Mouse (Mus musculus): ENCODE results near the gene V1ra8.
"Not testable (repeated sequence)": the region's sequence is repeated elsewhere in the genome, so short reads cannot be mapped to it uniquely, and the experiment has no call there.

The V1ra8 gene

DNA sequence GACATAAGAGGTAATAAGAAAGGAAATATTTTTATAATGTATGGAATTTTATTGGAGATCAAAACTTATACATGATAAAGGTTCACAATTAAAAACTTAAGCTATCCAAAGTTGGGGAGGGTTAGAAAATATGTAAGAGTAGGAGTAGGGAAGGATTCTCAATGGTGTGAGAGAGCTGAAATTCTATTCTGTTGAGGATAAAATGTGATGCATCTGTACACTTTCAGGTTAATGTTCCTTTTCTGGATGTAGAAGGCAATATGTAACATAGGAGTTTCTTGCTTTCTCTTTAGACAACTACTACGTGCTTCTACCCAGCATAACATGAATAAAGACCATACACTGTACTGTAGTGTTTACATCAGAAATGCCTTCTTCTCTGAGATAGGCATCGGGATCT, at the start of gene V1ra8:
Gene V1ra8, plus strand, starts transcription at position 301 of the 400 bp plus-strand sequence.
- not testable (repeated sequence) for DNase-seq (ENCODE audit: low spot score in 2 of 2)

DNA sequence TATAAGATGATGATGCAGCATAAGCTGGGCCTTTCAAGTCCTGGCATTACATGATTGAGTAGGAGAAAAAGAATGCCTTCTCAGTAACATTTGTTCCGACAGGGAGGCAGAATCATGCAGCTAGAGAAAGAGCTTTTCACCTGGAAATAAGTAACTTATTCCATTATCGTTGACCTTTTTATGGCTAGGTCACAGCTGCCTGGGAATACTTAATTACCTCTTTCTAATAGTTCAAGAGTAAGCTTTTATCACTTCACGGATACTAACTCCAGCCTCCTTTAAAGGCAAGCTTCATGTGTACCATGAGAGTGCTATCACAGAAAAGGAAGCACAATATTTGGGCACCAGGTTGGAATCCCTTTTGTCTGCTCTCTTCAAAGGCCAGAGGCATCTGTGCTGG, 42.5 kb upstream of the V1ra8 start:
- no peak for DNase-seq (ENCODE audit: low spot score in 2 of 2)

DNA sequence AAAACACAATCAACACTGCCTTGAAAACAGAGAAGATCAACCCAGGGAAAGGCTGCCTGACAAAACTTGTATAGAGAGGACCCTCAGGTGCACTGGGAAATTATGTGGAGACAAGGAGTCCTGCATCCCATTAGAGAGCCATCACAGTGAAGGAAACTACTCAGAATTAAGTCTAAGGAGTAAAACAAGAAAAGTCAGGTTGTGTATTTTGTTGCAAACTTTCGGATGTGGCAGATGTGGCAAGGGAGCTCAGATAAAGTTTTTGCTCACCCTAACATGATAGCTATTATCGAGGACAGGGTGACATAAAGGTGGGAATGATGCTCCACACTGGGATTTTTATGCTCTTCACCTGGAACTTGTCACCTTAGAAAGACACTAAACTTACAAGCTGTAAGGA, 28.1 kb upstream of the V1ra8 start, which contains the start of gene Vmn1r52:
Gene Vmn1r52, plus strand, starts transcription at position 301 of the 400 bp plus-strand sequence.
- no peak for DNase-seq (ENCODE audit: low spot score in 2 of 2)

DNA sequence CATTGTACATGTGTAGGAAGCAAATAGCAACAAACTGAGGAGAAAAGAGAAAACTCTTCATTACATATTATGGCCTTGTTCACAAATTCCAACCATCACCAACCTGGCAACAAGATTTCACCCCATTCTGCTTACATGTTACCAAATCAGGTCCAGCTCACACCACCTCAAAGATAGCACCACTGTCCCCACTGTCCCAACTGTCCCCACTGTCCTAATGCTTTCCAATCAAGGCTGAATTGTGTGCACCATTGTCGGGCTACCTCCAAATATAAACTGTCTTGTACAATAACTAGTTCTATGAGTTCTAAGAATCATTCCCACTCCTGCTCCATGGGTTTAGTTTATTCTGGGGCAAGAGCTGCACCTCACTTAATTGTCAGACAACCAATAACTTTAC, 21.7 kb downstream of the V1ra8 start, which contains the start of gene Vmn1r53:
Gene Vmn1r53, minus strand, starts transcription at position 101 of the 400 bp plus-strand sequence.
- DNase-seq (ENCODE audit: low spot score in 2 of 2): no peak

DNA sequence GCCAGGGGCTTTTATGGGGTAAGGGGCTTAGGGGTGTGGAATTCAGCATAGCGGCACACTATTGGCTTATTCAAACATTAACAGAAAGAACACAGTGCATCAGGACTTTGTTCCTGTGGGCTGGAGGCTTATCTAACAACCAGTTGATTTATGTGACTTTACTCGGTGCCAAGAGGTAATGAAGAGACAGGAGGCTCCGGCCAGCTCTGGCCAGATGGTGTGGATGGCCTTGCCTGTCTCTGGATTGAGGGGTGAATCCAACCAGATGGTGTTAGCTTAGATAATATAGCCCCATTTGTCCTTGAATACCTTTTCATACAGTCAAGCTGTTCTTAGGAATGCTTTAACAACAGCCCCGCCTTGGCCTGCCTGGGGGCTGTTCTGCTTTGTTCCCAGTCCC, 29.5 kb downstream of the V1ra8 start:
- not testable (repeated sequence) for DNase-seq (ENCODE audit: low spot score in 2 of 2)

DNA sequence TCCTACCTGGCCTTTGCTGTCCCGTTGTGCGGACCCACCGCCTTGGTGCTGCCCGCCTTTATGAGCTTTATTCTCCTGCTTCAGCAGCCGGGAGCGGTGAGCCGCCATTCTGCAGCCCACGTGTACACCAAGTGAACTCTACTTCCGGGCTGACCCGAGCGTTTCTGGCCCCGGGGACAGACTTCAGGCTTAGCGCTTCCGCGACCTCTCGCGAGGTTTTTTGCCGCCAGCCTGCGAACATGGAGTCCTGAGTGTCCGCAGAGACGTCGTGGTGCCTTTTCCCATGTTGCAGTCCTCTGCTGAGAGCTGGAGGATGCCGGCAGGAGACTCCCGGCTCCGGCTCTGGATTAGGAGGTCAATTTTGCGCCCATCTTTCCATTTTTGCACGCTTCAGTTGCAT, 30.1 kb downstream of the V1ra8 start:
- DNase-seq (ENCODE audit: low spot score in 2 of 2): no peak

DNA sequence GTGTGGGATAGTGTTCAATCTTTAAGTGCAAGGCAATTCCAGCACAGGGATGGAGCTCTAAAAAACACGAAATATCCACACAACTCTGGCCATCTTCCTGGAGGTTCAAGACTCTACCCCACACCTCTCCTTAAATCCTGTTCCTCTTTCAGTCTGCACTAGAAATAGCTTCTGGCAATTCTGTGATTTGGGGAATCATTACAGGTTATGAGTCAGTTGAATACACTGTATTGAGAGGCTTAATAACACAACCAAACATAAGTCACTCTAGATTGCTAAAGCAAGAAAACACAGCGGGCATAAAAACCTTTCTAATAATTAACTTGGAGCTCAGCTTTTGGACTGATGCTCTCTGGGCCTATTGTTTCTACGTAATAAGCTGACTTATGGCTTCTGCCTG, 41.4 kb downstream of the V1ra8 start:
- no peak for DNase-seq (ENCODE audit: low spot score in 2 of 2)

DNA sequence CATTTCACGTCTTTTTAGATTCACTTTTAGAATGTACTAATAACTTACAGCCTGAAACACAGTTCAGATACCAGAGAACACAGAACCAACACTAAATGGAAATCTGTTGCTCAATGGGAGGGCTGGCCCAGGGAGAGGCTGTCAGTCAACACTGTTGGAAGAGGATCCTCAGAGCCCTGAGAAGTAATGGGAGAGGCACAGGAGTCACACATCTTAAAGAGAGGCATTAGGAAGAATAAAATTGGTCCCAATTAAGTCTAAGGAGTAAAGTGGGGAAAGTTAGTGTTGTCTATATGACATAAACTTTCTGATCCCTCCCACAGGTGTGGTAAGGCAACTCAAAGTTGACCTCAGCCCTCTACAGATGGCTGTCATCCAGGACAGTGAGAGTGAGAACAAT, 43.4 kb downstream of the V1ra8 start, which contains the start of gene Vmn1r54:
Gene Vmn1r54, plus strand, starts transcription at position 301 of the 400 bp plus-strand sequence.
- DNase-seq (ENCODE audit: low spot score in 2 of 2): no peak
